Mouse (Mus musculus) forebrain, embryonic 14.5 days (tissue): ENCODE measurements around the gene Tmem130. TPM values are rescaled to one million over a fixed set of nuclear protein-coding genes. Genes with fewer than 3 reads are reported as not detected.

ENCODE experiments used
- ATAC-seq: fragments of 200-750 bp; cut with Nextera tagmentation; 2 replicates; pipeline ENCODE4 v1.8.0; 2017; ENCODE audit warnings: mild to moderate bottlenecking, moderate library complexity
- DNase-seq: peaks from one replicate; pipeline ENCODE4 v3.0.0-alpha.2; 2015; ENCODE audit warnings: low spot score
- H3K27ac ChIP-seq: fragments of 300-500 bp; sonication (generic); 2 replicates; pipeline ENCODE4 v1.5.1; 2014; ENCODE audit warnings: low read depth, mild to moderate bottlenecking, control low read depth, low read length, moderate library complexity
- H3K27me3 ChIP-seq: fragments of 300-500 bp; sonication (generic); replicated peaks from 2 replicates; pipeline ENCODE4 v1.6.1; 2014; ENCODE audit warnings: low read length, control low read depth, mixed read lengths; ENCODE audit not compliant: control insufficient read depth, insufficient read depth
- H3K36me3 ChIP-seq: fragments of 300-500 bp; sonication (generic); 2 replicates; pipeline ENCODE4 v1.6.1; 2014; ENCODE audit warnings: low read length, control low read depth; ENCODE audit not compliant: control insufficient read depth, insufficient read depth
- H3K4me1 ChIP-seq: fragments of 300-500 bp; sonication (generic); 2 replicates; pipeline ENCODE4 v1.6.1; 2014; ENCODE audit warnings: antibody characterized with exemption, low read length, control low read depth; ENCODE audit not compliant: control insufficient read depth, insufficient read depth
- H3K4me2 ChIP-seq: fragments of 300-500 bp; sonication (generic); 2 replicates; pipeline ENCODE4 v1.6.1; 2014; ENCODE audit warnings: mild to moderate bottlenecking, control low read depth, low read length
- H3K4me3 ChIP-seq: fragments of 300-500 bp; sonication (generic); 2 replicates; pipeline ENCODE4 v1.5.1; 2014; ENCODE audit warnings: low read depth, low read length, control low read depth
- H3K9ac ChIP-seq: fragments of 300-500 bp; sonication (generic); 2 replicates; pipeline ENCODE4 v1.6.1; 2014; ENCODE audit warnings: mild to moderate bottlenecking, low read length, control low read depth, moderate library complexity
- H3K9me3 ChIP-seq: fragments of 300-500 bp; sonication (generic); replicated peaks from 2 replicates; pipeline ENCODE4 v1.6.1; 2016; ENCODE audit warnings: low read length, control low read depth, mixed read lengths; ENCODE audit not compliant: control insufficient read depth
- WGBS: fragments of 180-500 bp; shearing (Covaris S2); extraction: QIAGEN DNeasy Blood & Tissue Kit; methylation state at CpG from one replicate; pipeline ENCODE4 v1.1.7; 2014; 5-methylcytosine and 5-hydroxymethylcytosine counted together
- polyA plus RNA-seq: library from polyadenylated mRNA; unstranded; fragments of >200 nt; fragmentation: Nextera tagmentation; extraction: Ambion mirVana; gene quantifications from 2 replicates; pipeline ENCODE4 v1.2.1, GENCODE M21; 2014

Gene Tmem130
- polyA plus RNA-seq: 108 and 139 TPM in 2 replicates

GRCm38 (mm10) chr5:144761161-144761868 lies at the start of gene Tmem130:
Gene Tmem130, minus strand, starts transcription at chr5:144761818.
- Histone ChIP-seq H3K27ac (peak within 1 kb of the TSS; percentile 70), H3K27me3 (0 out of 2 replicates have a peak, but pooled peaks cover 5% of the 10 kb centered on the region), H3K9me3 (no peaks in the 10 kb centered on the region), H3K4me1 (peaks cover 11% of the 10 kb centered on the region; the same call in 1 of the 2 replicates), H3K9ac (peak within 1 kb of the TSS; percentile 70), H3K4me3 (peak within 1 kb of the TSS; percentile 46), H3K4me2 (peak within 1 kb of the TSS; percentile 62), H3K36me3 (no peaks in the 10 kb centered on the region)
- DNase-seq: peak; percentile 75
- ATAC-seq: peak; percentile 84
- 2% methylated on average over 36 of the region's 38 CpGs for WGBS

DNA sequence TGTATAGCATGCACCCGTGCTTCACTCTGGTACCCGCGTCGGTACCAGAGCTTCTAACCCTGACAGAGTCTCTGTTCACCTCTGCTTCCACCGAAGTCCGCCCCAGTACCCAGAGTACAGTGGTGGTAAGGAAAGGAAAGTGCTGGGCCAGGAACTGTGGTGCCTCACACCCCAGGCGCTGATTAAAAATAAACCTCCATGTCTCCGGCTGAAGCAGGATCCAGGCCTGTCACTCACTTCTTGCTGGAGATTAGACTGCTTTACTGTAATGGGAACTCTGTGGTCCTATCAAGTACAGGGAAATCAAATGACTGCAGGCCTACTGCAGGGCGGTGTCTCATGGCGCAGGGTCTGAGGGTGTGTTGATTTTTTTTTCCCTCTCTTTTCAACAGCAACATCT lies 45.3 kb upstream of the Tmem130 start:
- no peak overlapping the region for H3K9ac ChIP-seq
- H3K4me3 ChIP-seq: no peak overlapping the region
- H3K4me1 ChIP-seq: no peaks in the 10 kb centered on the region
- H3K36me3 ChIP-seq: peaks cover 99% of the 10 kb centered on the region
- 97% methylated on average over 10 of the region's 10 CpGs for WGBS
- ATAC-seq (no peak), DNase-seq (no peak)
- no peaks in the 10 kb centered on the region for H3K9me3 ChIP-seq
- H3K4me2 ChIP-seq: no peak overlapping the region
- H3K27me3 ChIP-seq: no peaks in the 10 kb centered on the region
- no peak overlapping the region for H3K27ac ChIP-seq

- DNase-seq (no peak), ATAC-seq (no peak)
- Histone ChIP-seq H3K4me1 (no peaks in the 10 kb centered on the region), H3K4me2 (no peak overlapping the region), H3K4me3 (no peak overlapping the region), H3K9ac (no peak overlapping the region), H3K27ac (no peak overlapping the region), H3K36me3 (peaks cover 99% of the 10 kb centered on the region), H3K27me3 (no peaks in the 10 kb centered on the region), H3K9me3 (no peaks in the 10 kb centered on the region)
- 93% methylated on average over 7 of the region's 7 CpGs for WGBS
Measured at GRCm38 (mm10) chr5:144804181-144804580, 42.6 kb upstream of the Tmem130 start.

GRCm38 (mm10) chr5:144803066-144803465 lies 41.4 kb upstream of the Tmem130 start:
- Histone ChIP-seq H3K9me3 (no peaks in the 10 kb centered on the region), H3K4me3 (no peak overlapping the region), H3K27me3 (no peaks in the 10 kb centered on the region), H3K4me2 (no peak overlapping the region), H3K27ac (no peak overlapping the region), H3K4me1 (no peaks in the 10 kb centered on the region), H3K36me3 (peaks cover 99% of the 10 kb centered on the region), H3K9ac (no peak overlapping the region)
- DNase-seq (no peak), ATAC-seq (no peak)
- WGBS: 93% methylated on average over 8 of the region's 8 CpGs

DNA sequence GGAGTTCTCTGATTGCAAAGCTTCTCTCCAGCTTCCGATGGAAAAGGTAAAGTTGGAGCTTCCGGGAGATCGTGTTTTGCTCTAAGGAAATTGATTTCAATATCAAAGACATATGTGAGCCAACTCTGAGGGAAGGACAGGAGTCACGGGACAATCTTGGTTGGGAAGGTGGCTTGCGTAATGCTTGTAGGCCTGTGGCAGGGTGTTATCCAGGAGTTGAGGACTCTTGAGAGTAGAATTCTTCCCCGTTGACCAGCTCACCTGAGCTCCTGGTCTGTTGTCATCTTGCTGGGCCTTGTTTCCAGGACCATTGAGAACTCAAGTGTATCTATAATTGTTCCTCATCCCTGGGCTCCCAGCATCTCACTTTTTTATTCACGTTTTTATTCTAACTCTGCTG lies 35.5 kb upstream of the Tmem130 start:
- H3K9me3 ChIP-seq: no peaks in the 10 kb centered on the region
- H3K27ac ChIP-seq: no peak overlapping the region
- DNase-seq (no peak), ATAC-seq (no peak)
- no peak overlapping the region for H3K9ac ChIP-seq
- H3K4me1 ChIP-seq: no peaks in the 10 kb centered on the region
- peaks cover 100% of the 10 kb centered on the region for H3K36me3 ChIP-seq
- H3K4me3 ChIP-seq: no peak overlapping the region
- WGBS: 92% methylated on average over 7 of the region's 7 CpGs
- no peak overlapping the region for H3K4me2 ChIP-seq
- H3K27me3 ChIP-seq: no peaks in the 10 kb centered on the region

DNA sequence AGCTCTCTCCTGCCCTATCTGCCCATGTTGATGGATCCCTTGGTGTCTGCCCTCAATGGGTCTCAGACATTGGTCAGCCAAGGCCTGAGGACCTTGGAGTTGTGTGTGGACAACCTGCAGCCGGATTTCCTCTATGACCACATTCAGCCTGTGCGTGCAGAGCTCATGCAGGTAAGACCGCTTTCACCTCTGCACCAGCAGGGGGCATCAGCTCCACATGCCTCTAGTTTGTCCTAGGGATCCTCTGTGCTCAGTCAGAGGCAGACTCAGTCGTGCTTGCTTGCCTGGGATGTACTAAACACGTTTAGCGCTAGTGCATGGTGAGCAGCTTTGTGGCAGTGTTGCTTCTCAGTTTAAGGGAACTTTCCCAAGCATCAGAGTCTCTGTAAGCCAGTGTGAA lies 33.1 kb upstream of the Tmem130 start:
- Histone ChIP-seq H3K9me3 (no peaks in the 10 kb centered on the region), H3K9ac (no peak overlapping the region), H3K36me3 (peaks cover 100% of the 10 kb centered on the region), H3K4me1 (no peaks in the 10 kb centered on the region), H3K27me3 (no peaks in the 10 kb centered on the region), H3K4me2 (no peak overlapping the region), H3K4me3 (no peak overlapping the region), H3K27ac (no peak overlapping the region)
- ATAC-seq: no peak
- DNase-seq: peak; percentile 38
- 73% methylated on average over 6 of the region's 6 CpGs for WGBS

DNA sequence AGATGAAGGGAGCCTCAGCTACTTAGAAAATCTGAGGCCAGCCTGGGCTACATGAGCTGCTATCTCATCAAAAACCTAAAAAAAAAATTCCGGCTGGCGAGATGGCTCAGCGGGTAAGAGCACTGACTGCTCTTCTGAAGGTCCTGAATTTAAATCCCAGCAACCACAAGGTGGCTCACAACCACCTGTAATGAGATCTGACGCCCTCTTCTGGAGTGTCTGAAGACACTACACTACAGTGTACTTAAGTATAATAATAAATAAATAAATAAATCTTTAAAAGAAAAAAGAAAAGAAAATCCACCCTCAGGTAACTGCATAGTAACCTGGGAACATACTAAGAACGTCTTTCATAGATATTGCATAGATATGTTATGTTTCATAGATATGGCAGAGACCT lies 31.8 kb upstream of the Tmem130 start:
- Histone ChIP-seq H3K4me1 (no peaks in the 10 kb centered on the region), H3K27me3 (no peaks in the 10 kb centered on the region), H3K36me3 (peaks cover 100% of the 10 kb centered on the region), H3K9ac (no peak overlapping the region), H3K9me3 (no peaks in the 10 kb centered on the region), H3K27ac (no peak overlapping the region), H3K4me2 (no peak overlapping the region), H3K4me3 (no peak overlapping the region)
- no peak for ATAC-seq
- WGBS: 85% methylated on average over 5 of the region's 5 CpGs
- DNase-seq: no peak

DNA sequence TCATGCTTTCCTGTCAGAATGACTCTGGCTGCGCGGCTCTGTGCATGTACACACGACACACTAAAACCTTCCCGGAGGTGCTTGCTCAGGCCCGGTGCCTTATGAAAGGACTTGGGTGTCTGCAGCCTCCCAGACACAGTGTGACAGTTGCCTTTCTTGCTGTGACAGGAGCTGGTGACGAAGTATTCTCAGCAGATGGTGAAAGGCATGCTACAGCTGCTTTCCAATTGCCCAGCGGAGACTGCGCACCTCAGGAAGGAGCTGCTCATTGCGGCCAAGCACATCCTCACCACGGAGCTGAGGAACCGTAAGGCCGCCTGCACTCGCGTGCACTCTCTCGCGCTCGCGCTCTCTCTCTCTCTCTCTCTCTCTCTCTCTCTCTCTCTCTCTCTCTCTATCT lies 24.8 kb upstream of the Tmem130 start:
- Histone ChIP-seq H3K4me1 (no peaks in the 10 kb centered on the region), H3K9me3 (no peaks in the 10 kb centered on the region), H3K27ac (no peak overlapping the region), H3K36me3 (peaks cover 98% of the 10 kb centered on the region), H3K4me3 (no peak overlapping the region), H3K4me2 (no peak overlapping the region), H3K27me3 (no peaks in the 10 kb centered on the region), H3K9ac (no peak overlapping the region)
- 95% methylated on average over 18 of the region's 18 CpGs for WGBS
- no peak for DNase-seq
- no peak for ATAC-seq

DNA sequence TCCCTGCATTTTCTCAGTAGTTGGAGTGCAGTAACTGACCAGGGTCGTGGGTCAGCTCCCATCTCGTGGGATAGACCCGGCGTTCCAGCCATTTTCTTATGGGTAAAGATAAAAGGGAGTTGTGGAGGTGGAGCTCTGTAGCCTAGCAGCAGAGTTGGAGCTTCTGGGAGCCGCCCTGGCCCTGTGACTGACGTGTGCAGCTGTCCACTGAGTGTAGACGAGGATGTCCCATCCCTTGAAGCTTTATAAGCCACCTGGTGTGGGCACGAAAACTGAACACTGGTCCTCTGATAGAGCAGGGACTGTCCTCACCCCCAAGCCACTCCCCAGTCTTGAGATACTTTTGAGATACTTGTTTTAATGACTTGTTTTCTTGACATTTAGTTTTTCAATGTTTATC lies 19.0 kb upstream of the Tmem130 start:
- no peaks in the 10 kb centered on the region for H3K27me3 ChIP-seq

More for the DNA sequence above, 19.0 kb upstream of the Tmem130 start:
- ATAC-seq: no peak
- no peaks in the 10 kb centered on the region for H3K9me3 ChIP-seq
- H3K36me3 ChIP-seq: peaks cover 100% of the 10 kb centered on the region
- H3K27ac ChIP-seq: no peak overlapping the region
- no peak overlapping the region for H3K9ac ChIP-seq
- no peak for DNase-seq
- no peak overlapping the region for H3K4me2 ChIP-seq
- WGBS: 87% methylated on average over 8 of the region's 8 CpGs
- H3K4me1 ChIP-seq: no peaks in the 10 kb centered on the region
- H3K4me3 ChIP-seq: no peak overlapping the region
